8 mouse cellular contexts compared by ENCODE assay signal in the genomic region with DNA sequence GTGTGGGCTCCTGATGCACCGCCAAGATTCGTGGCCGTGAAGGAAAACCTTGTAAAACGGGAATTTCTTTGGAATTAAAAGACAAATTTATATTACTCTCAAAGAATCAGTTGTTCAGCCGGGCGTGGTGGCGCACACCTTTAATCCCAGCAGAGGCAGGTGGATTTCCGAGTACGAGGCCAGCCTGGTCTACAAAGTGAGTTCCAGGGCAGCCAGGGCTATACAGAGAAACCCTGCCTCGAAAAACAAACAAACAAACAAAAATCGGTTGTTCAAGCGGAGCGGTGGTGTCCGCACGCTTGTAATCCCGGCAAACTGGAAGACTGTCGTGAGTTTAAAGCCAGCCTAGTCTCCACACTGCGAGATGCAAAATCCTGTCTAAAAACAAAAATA. TPM values are rescaled to one million over a fixed set of nuclear protein-coding genes. Genes with fewer than 3 reads are reported as not detected.
A peak's percentile ranks its signal among the peaks of the same experiment; 100 is the strongest.
DNase-seq lines count a peak whose midpoint lies in the region; ATAC-seq and TF ChIP-seq lines count a peak whose summit lies in the region.

No protein-coding gene starts in this region.

- TF ChIP-seq EP300 in heart, adult 2 months (IDR thresholded peaks at IDR 0.05; ENCODE audit: insufficient read depth, low read depth, low read length): no peak

- H3K4me2 ChIP-seq in liver, embryonic 13.5 days: peak overlapping the region; percentile 94

- H3K27ac ChIP-seq in heart, adult 2 months: peak overlapping the region; percentile 68
- H3K27ac ChIP-seq in thymus, adult 2 months (ENCODE audit: control insufficient read depth, insufficient read depth, low read length): no peak overlapping the region
- no peak overlapping the region for H3K27ac ChIP-seq in liver, embryonic 13.5 days

- H3K9ac ChIP-seq in heart, adult 2 months (ENCODE audit: low read depth, low read length): peak overlapping the region; percentile 4; the same call in 1 of the 2 replicates
- peak overlapping the region; percentile 73 for H3K9ac ChIP-seq in liver, embryonic 13.5 days

- H3K27me3 ChIP-seq in heart, adult 2 months (ENCODE audit: control insufficient read depth, insufficient read depth, low read length): no peaks in the 10 kb centered on the region
- no peaks in the 10 kb centered on the region for H3K27me3 ChIP-seq in thymus, adult 2 months (ENCODE audit: control insufficient read depth, insufficient read depth, low read length)
- H3K27me3 ChIP-seq in liver, embryonic 13.5 days: no peaks in the 10 kb centered on the region

- no peaks in the 10 kb centered on the region for H3K9me3 ChIP-seq in liver, embryonic 13.5 days (replicated peaks)

- DNase-seq in heart, adult 2 months: no peak
- no peak for DNase-seq in heart, postnatal 25 days (ENCODE audit: low spot score)
- DNase-seq in thymus, adult 2 months: no peak
- no peak for DNase-seq in thymus, postnatal 0 days (ENCODE audit: low spot score)
- no peak for DNase-seq in liver, embryonic 13.5 days
- DNase-seq in cerebellum, adult 9-11 months: no peak
- DNase-seq in left cerebral cortex, adult 9 months (ENCODE audit: low spot score in 2 of 2): no peak
- DNase-seq in thymus, postnatal 10 days (ENCODE audit: low spot score in 2 of 2): no peak

- 0 out of 2 replicates have a peak, but pooled peaks cover 1% of the 10 kb centered on the region for H3K4me1 ChIP-seq in heart, adult 2 months (ENCODE audit: control insufficient read depth, insufficient read depth, low read length)
- peaks cover 11% of the 10 kb centered on the region for H3K4me1 ChIP-seq in thymus, adult 2 months (replicated peaks; ENCODE audit: control insufficient read depth, insufficient read depth, low read length)
- peaks cover 49% of the 10 kb centered on the region for H3K4me1 ChIP-seq in liver, embryonic 13.5 days (replicated peaks)

- peak overlapping the region; percentile 69 for H3K4me3 ChIP-seq in heart, adult 2 months
- peak overlapping the region; percentile 61 for H3K4me3 ChIP-seq in thymus, adult 2 months (ENCODE audit: control insufficient read depth, insufficient read depth, low read length)
- peak overlapping the region; percentile 88 for H3K4me3 ChIP-seq in liver, embryonic 13.5 days (replicated peaks)

- TF ChIP-seq CTCF in heart, adult 2 months (IDR thresholded peaks at IDR 0.05): no peak
- no peak for TF ChIP-seq CTCF in thymus, adult 2 months (IDR thresholded peaks at IDR 0.05; ENCODE audit: borderline replicate concordance, control insufficient read depth, extremely low read depth, insufficient read depth, low read length, poor library complexity)

- intact Hi-C loops in heart, adult 2 months (cut with DNase I): loop anchor here (5.0 kb wide), 1 partner anchor 36 kb away; the partner anchor contains the start of genes Exosc1 and Zdhhc16
- intact Hi-C loops in heart, postnatal 25 days (cut with DNase I): no loop called here

- TF ChIP-seq POLR2A in heart, adult 2 months (IDR thresholded peaks at IDR 0.05; ENCODE audit: insufficient read depth, low read depth, low read length): no peak
- TF ChIP-seq POLR2A in thymus, adult 2 months (IDR thresholded peaks at IDR 0.05; ENCODE audit: control insufficient read depth, extremely low read depth, insufficient read depth, low read length, poor library complexity): no peak

- H3K79me2 ChIP-seq in heart, adult 2 months (replicated peaks; ENCODE audit: control insufficient read depth, insufficient read depth, low read length): no peaks in the 10 kb centered on the region

- 13% methylated on average over 18 of the region's 18 CpGs for WGBS in heart, adult 2 months
- 26% methylated on average over 18 of the region's 18 CpGs for WGBS in thymus, adult 2 months
- 24% methylated on average over 18 of the region's 18 CpGs for WGBS in liver, embryonic 13.5 days (ENCODE audit: insufficient replicate concordance)

- ATAC-seq in liver, embryonic 13.5 days (ENCODE audit: low read depth): no peak

- H3K36me3 ChIP-seq in heart, adult 2 months (ENCODE audit: control insufficient read depth, insufficient read depth, low read length): no peaks in the 10 kb centered on the region
- H3K36me3 ChIP-seq in thymus, adult 2 months (ENCODE audit: control insufficient read depth, insufficient read depth, low read length): no peaks in the 10 kb centered on the region
- H3K36me3 ChIP-seq in liver, embryonic 13.5 days: peaks cover 13% of the 10 kb centered on the region

RNA-seq across cellular contexts. Expression of gene Rrp12, which starts 0.3 kb away (rescaled TPM):
- total RNA-seq in heart, adult 2 months (2021): 10 to 100 TPM; 13.7 to 17.4 TPM
- polyA plus RNA-seq in heart, adult 2 months (2012; rRNA removed): 6.6 and 6.9 TPM in 2 replicates
- 10 to 100 TPM; 14.1 to 15.5 TPM for total RNA-seq in heart, postnatal 25 days (2021)
- 9.7 and 10.9 TPM in 2 replicates for polyA plus RNA-seq in thymus, adult 2 months (2012; rRNA removed)
- polyA plus RNA-seq in thymus, postnatal 0 days (2015; fragmentation: Nextera tagmentation; extraction: Ambion mirVana): 11.3 and 12.4 TPM in 2 replicates
- polyA plus RNA-seq in liver, embryonic 13.5 days (2015; fragmentation: Nextera tagmentation; extraction: Ambion mirVana): 15.2 and 17.2 TPM in 2 replicates

RNA-seq across cellular contexts. Expression of gene Pgam1, which starts 15.4 kb away (rescaled TPM):
- 100 to 1,000 TPM; 122 to 135 TPM for total RNA-seq in heart, adult 2 months (2021)
- 111 and 162 TPM in 2 replicates for polyA plus RNA-seq in heart, adult 2 months (2012; rRNA removed)
- 100 to 1,000 TPM in 1 of 2 experiments, 10 to 100 TPM in 1; 98.5 to 103 TPM for total RNA-seq in heart, postnatal 25 days (2021)
- 187 and 200 TPM in 2 replicates for polyA plus RNA-seq in thymus, adult 2 months (2012; rRNA removed)
- 251 and 275 TPM in 2 replicates for polyA plus RNA-seq in thymus, postnatal 0 days (2015; fragmentation: Nextera tagmentation; extraction: Ambion mirVana)
- polyA plus RNA-seq in liver, embryonic 13.5 days (2015; fragmentation: Nextera tagmentation; extraction: Ambion mirVana): 230 and 238 TPM in 2 replicates

RNA-seq across cellular contexts. Expression of gene Exosc1, which starts 36.9 kb away (rescaled TPM):
- total RNA-seq in heart, adult 2 months (2021): 10 to 100 TPM; 13.2 to 13.9 TPM
- 9.8 and 9.9 TPM in 2 replicates for polyA plus RNA-seq in heart, adult 2 months (2012; rRNA removed)
- total RNA-seq in heart, postnatal 25 days (2021): 10 to 100 TPM; 10.8 to 12.4 TPM
- 20.3 and 20.5 TPM in 2 replicates for polyA plus RNA-seq in thymus, adult 2 months (2012; rRNA removed)
- 86.9 and 90.8 TPM in 2 replicates for polyA plus RNA-seq in thymus, postnatal 0 days (2015; fragmentation: Nextera tagmentation; extraction: Ambion mirVana)
- 61.6 and 67.2 TPM in 2 replicates for polyA plus RNA-seq in liver, embryonic 13.5 days (2015; fragmentation: Nextera tagmentation; extraction: Ambion mirVana)

RNA-seq across cellular contexts. Expression of gene Zdhhc16, which starts 37.0 kb away (rescaled TPM):
- 10 to 100 TPM; 12.3 to 14.6 TPM for total RNA-seq in heart, adult 2 months (2021)
- polyA plus RNA-seq in heart, adult 2 months (2012; rRNA removed): 40.3 and 53.3 TPM in 2 replicates
- 10 to 100 TPM; 17.1 to 17.6 TPM for total RNA-seq in heart, postnatal 25 days (2021)
- polyA plus RNA-seq in thymus, adult 2 months (2012; rRNA removed): 162 and 176 TPM in 2 replicates
- polyA plus RNA-seq in thymus, postnatal 0 days (2015; fragmentation: Nextera tagmentation; extraction: Ambion mirVana): 67.3 and 67.8 TPM in 2 replicates
- polyA plus RNA-seq in liver, embryonic 13.5 days (2015; fragmentation: Nextera tagmentation; extraction: Ambion mirVana): 43.1 and 44.1 TPM in 2 replicates

RNA-seq across cellular contexts. Expression of gene Frat2, which starts 48.4 kb away (rescaled TPM):
- total RNA-seq in heart, adult 2 months (2021): 1 to 10 TPM; 2.7 to 4.9 TPM
- 1.4 and 1.7 TPM in 2 replicates for polyA plus RNA-seq in heart, adult 2 months (2012; rRNA removed)
- total RNA-seq in heart, postnatal 25 days (2021): 1 to 10 TPM; 5.6 to 5.8 TPM
- 27.4 and 44.5 TPM in 2 replicates for polyA plus RNA-seq in thymus, adult 2 months (2012; rRNA removed)
- polyA plus RNA-seq in thymus, postnatal 0 days (2015; fragmentation: Nextera tagmentation; extraction: Ambion mirVana): 12.1 and 16.0 TPM in 2 replicates
- polyA plus RNA-seq in liver, embryonic 13.5 days (2015; fragmentation: Nextera tagmentation; extraction: Ambion mirVana): 4.6 and 6.0 TPM in 2 replicates
